Mouse (Mus musculus) adrenal gland, postnatal 4 days (tissue): ENCODE measurements around the gene Vmn2r10. TPM values are rescaled to one million over a fixed set of nuclear protein-coding genes. Genes with fewer than 3 reads are reported as not detected.
"Not testable (repeated sequence)": the region's sequence is repeated elsewhere in the genome, so short reads cannot be mapped to it uniquely, and the experiment has no call there.

ENCODE experiments used
- DNase-seq, 2 experiments: peaks; one replicate each; pipeline ENCODE4 v3.0.0; 2021 to 2022; ENCODE audit warnings: low spot score in 2 of 2, mixed read lengths in 2 of 2
- long read RNA-seq, 2 experiments: library from polyadenylated mRNA; stranded (forward); transcript quantifications; one replicate each; pipeline ENCODE4 v2.0.0; 2021
- total RNA-seq, 2 experiments: library from RNA; stranded (reverse); gene quantifications; 2 replicates each; pipeline ENCODE4 v1.2.3; 2021

Vmn2r10 gene
- not detected for total RNA-seq
- long read RNA-seq, experiment 1, result 0 reads
- long read RNA-seq, experiment 2, result 0 reads

GRCm38 (mm10) chr5:109006427-109006826, at the start of gene Vmn2r10:
Gene Vmn2r10, minus strand, starts transcription at chr5:109006527.
- DNase-seq, result not testable (repeated sequence)

GRCm38 (mm10) chr5:109055286-109055685, 49.0 kb upstream of the Vmn2r10 start:
- no peak for DNase-seq

GRCm38 (mm10) chr5:109032591-109032990, 26.3 kb upstream of the Vmn2r10 start:
- DNase-seq, result peak in 1 of 2 experiments; percentile 3

GRCm38 (mm10) chr5:108988924-108989323, 17.4 kb downstream of the Vmn2r10 start:
- no peak for DNase-seq

Other genes starting within 250 kb of the Vmn2r10 start
- gene Rnf212, start 231.5 kb downstream of the Vmn2r10 start, total RNA-seq, result not detected
- 1 to 10 TPM in 1 of 2 experiments, not detected in 1; 4.0 TPM for gene Tmed11, start 211.2 kb downstream of the Vmn2r10 start, total RNA-seq
- not detected for gene Vmn2r8, start 197.7 kb downstream of the Vmn2r10 start, total RNA-seq
- not detected for gene Vmn2r9, start 153.9 kb downstream of the Vmn2r10 start, total RNA-seq
- gene Vmn2r11, start 53.0 kb upstream of the Vmn2r10 start, total RNA-seq, result not detected
- not detected for gene Vmn2r12, start 91.4 kb upstream of the Vmn2r10 start, total RNA-seq
- gene Vmn2r13, start 185.7 kb upstream of the Vmn2r10 start, total RNA-seq, result under 1 TPM; 0.20 to 0.42 TPM
- gene Vmn2r14, start 218.2 kb upstream of the Vmn2r10 start, total RNA-seq, result not detected